Mouse (Mus musculus) ES-Bruce4 (cell line): ENCODE measurements around the gene Psap. TPM values are rescaled to one million over a fixed set of nuclear protein-coding genes. Genes with fewer than 3 reads are reported as not detected.
"Not testable (repeated sequence)": the region's sequence is repeated elsewhere in the genome, so short reads cannot be mapped to it uniquely, and the experiment has no call there.

ENCODE experiments used
- H3K27ac ChIP-seq: 2 replicates; pipeline ENCODE4 v1.5.1; 2012; ENCODE audit warnings: low read length, inconsistent platforms; ENCODE audit not compliant: insufficient read depth
- H3K27me3 ChIP-seq: 2 replicates; pipeline ENCODE4 v1.6.1; 2012; ENCODE audit warnings: mild to moderate bottlenecking, low read length, inconsistent platforms; ENCODE audit not compliant: control insufficient read depth, poor library complexity, insufficient read depth, severe bottlenecking
- H3K36me3 ChIP-seq: 2 replicates; pipeline ENCODE4 v1.6.1; 2012; ENCODE audit warnings: inconsistent platforms, mild to moderate bottlenecking, low read length, moderate library complexity; ENCODE audit not compliant: control insufficient read depth, poor library complexity, insufficient read depth, severe bottlenecking
- H3K4me1 ChIP-seq: one replicate; pipeline ENCODE4 v1.8.1; 2011; ENCODE audit warnings: low read length; ENCODE audit not compliant: control insufficient read depth, insufficient read depth
- H3K4me3 ChIP-seq: 2 replicates; pipeline ENCODE4 v1.5.1; 2011; ENCODE audit warnings: low read depth, mild to moderate bottlenecking, low read length
- H3K9ac ChIP-seq: 2 replicates; pipeline ENCODE4 v1.6.1; 2012; ENCODE audit warnings: low read depth, mild to moderate bottlenecking, inconsistent platforms; ENCODE audit not compliant: poor library complexity, severe bottlenecking
- H3K9me3 ChIP-seq: replicated peaks from 2 replicates; pipeline ENCODE4 v1.6.1; 2012; ENCODE audit warnings: mild to moderate bottlenecking, low read length, inconsistent platforms; ENCODE audit not compliant: control insufficient read depth, poor library complexity, insufficient read depth, severe bottlenecking
- CTCF ChIP-seq: IDR thresholded peaks from one replicate; pipeline ENCODE4 v1.8.1; 2011; ENCODE audit warnings: low read depth, low read length
- EP300 ChIP-seq: IDR thresholded peaks from 2 replicates; pipeline ENCODE4 v1.6.1; 2011; ENCODE audit warnings: low read depth, low read length; ENCODE audit not compliant: insufficient read depth
- POLR2A ChIP-seq: IDR thresholded peaks from one replicate; pipeline ENCODE4 v1.8.1; 2011; ENCODE audit warnings: low read length; ENCODE audit not compliant: insufficient read depth
- polyA plus RNA-seq: library from polyadenylated mRNA; stranded (reverse); fragments of >200 nt; gene quantifications from 2 replicates; pipeline ENCODE4 v1.2.4, GENCODE M21; 2011; ENCODE audit warnings: low read depth; ENCODE audit not compliant: missing spikeins, insufficient read depth, insufficient read length

Psap gene
- 218 and 235 TPM in 2 replicates for polyA plus RNA-seq

GRCm38 (mm10) chr10:60277207-60278005, at the start of gene Psap:
Gene Psap (plus strand): TSS chr10:60277627.
- 0 out of 2 replicates have a peak within 1 kb of the TSS, but pooled peaks have one; percentile 13 for H3K27ac ChIP-seq

GRCm38 (mm10) chr10:60227666-60228065, 49.8 kb upstream of the Psap start:
- no peak for TF ChIP-seq EP300
- no peak for TF ChIP-seq CTCF
- TF ChIP-seq POLR2A: no peak
- peaks cover 8% of the 10 kb centered on the region for H3K4me1 ChIP-seq
- H3K36me3 ChIP-seq: no peaks in the 10 kb centered on the region
- no peak overlapping the region for H3K9ac ChIP-seq
- no peak overlapping the region for H3K27ac ChIP-seq
- no peaks in the 10 kb centered on the region for H3K9me3 ChIP-seq
- H3K27me3 ChIP-seq: no peaks in the 10 kb centered on the region
- H3K4me3 ChIP-seq: no peak overlapping the region

More at GRCm38 (mm10) chr10:60277207-60278005, at the start of gene Psap:
- Histone ChIP-seq H3K4me3 (peak within 1 kb of the TSS; percentile 88), H3K36me3 (no peaks in the 10 kb centered on the region), H3K4me1 (peaks cover 4% of the 10 kb centered on the region), H3K9me3 (no peaks in the 10 kb centered on the region), H3K9ac (peak within 1 kb of the TSS; percentile 50), H3K27me3 (no peaks in the 10 kb centered on the region)
- TF ChIP-seq POLR2A (no peak), EP300 (peak; percentile 57; the same call in 1 of the 2 replicates)

GRCm38 (mm10) chr10:60229113-60229512, 48.3 kb upstream of the Psap start:
- H3K9ac ChIP-seq: no peak overlapping the region
- no peaks in the 10 kb centered on the region for H3K36me3 ChIP-seq
- no peak overlapping the region for H3K4me3 ChIP-seq
- peaks cover 8% of the 10 kb centered on the region for H3K4me1 ChIP-seq
- H3K27ac ChIP-seq: no peak overlapping the region
- no peaks in the 10 kb centered on the region for H3K27me3 ChIP-seq
- H3K9me3 ChIP-seq: no peaks in the 10 kb centered on the region
- TF ChIP-seq EP300 (no peak), CTCF (no peak), POLR2A (no peak)

GRCm38 (mm10) chr10:60230321-60231088, 46.9 kb upstream of the Psap start:
- H3K4me3 ChIP-seq: no peak overlapping the region
- H3K36me3 ChIP-seq: no peaks in the 10 kb centered on the region
- peaks cover 8% of the 10 kb centered on the region for H3K4me1 ChIP-seq
- no peaks in the 10 kb centered on the region for H3K27me3 ChIP-seq
- H3K27ac ChIP-seq: peak overlapping the region; percentile 66
- no peak for TF ChIP-seq POLR2A
- peak overlapping the region; percentile 7; the same call in 1 of the 2 replicates for H3K9ac ChIP-seq
- H3K9me3 ChIP-seq: no peaks in the 10 kb centered on the region

GRCm38 (mm10) chr10:60234006-60234405, 43.4 kb upstream of the Psap start:
- no peaks in the 10 kb centered on the region for H3K27me3 ChIP-seq
- no peaks in the 10 kb centered on the region for H3K36me3 ChIP-seq
- peaks cover 8% of the 10 kb centered on the region for H3K4me1 ChIP-seq
- no peak overlapping the region for H3K4me3 ChIP-seq
- no peak overlapping the region for H3K27ac ChIP-seq
- TF ChIP-seq POLR2A (no peak), EP300 (no peak), CTCF (no peak)
- H3K9ac ChIP-seq: no peak overlapping the region
- no peaks in the 10 kb centered on the region for H3K9me3 ChIP-seq

GRCm38 (mm10) chr10:60235876-60236275, 41.6 kb upstream of the Psap start:
- H3K27me3 ChIP-seq, H3K9ac ChIP-seq, H3K36me3 ChIP-seq, H3K9me3 ChIP-seq, H3K4me3 ChIP-seq, H3K27ac ChIP-seq, H3K4me1 ChIP-seq: not testable (repeated sequence)
